Mouse (Mus musculus) gastrocnemius, postnatal 14 days (tissue): ENCODE results near the gene Pspn. TPM values are rescaled to one million over a fixed set of nuclear protein-coding genes. Genes with fewer than 3 reads are reported as not detected.

Source experiments
- DNase-seq: peaks from one replicate; pipeline ENCODE4 v3.0.0; 2021; ENCODE audit warnings: mixed read lengths
- intact Hi-C: fragments of 180-260 bp; cut with DNase I; formaldehyde crosslinking; loops from one replicate; pipeline ENCODE4 v1.15.1; 2025; ENCODE audit warnings: low total_unique reads
- long read RNA-seq, 2 experiments: library from polyadenylated mRNA; stranded (forward); transcript quantifications; one replicate each; pipeline ENCODE4 v2.0.0; 2021
- total RNA-seq, 2 experiments: library from RNA; stranded (reverse); gene quantifications; 2 replicates each; pipeline ENCODE4 v1.2.3; 2021

Pspn gene
- not detected for total RNA-seq
- long read RNA-seq, experiment 1: 0 reads
- long read RNA-seq, experiment 2: 0 reads

DNA sequence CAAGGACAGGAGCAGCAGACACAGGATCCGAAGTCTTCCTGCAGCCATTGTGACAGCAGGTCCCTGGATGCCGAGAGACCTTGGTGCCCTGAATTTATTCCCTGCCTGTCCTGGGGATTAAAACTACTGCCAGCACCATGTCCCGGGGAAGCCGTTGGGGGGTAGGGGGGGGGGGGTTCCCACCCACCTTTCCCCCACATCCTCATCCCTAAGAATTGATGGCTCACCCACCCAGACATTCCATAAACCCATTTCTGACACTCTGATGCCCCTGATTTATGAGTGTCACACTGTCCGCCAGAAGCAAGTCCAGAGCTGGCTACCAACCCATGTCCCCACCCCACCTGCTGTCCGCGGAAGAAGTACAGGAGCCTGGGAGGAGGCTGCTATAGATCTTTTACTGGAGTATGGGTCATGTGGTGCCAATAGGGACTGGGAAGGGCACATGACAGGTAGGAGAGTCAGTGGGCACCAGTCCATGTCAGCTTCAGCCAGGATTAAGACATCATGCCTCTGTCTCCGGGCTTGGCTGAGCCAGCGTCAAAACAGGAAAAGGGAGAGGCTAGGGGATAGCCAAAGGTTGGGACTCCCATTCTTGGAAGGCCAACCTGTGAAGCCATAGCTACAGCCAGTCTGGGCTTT, at the start of gene Pspn:
Gene Pspn, minus strand, starts transcription at position 51 of the 642 bp plus-strand sequence.
- intact Hi-C loops: loop anchor here (5.0 kb wide), 1 partner anchor 167 kb away; no protein-coding TSS in a partner anchor
- DNase-seq: no peak

DNA sequence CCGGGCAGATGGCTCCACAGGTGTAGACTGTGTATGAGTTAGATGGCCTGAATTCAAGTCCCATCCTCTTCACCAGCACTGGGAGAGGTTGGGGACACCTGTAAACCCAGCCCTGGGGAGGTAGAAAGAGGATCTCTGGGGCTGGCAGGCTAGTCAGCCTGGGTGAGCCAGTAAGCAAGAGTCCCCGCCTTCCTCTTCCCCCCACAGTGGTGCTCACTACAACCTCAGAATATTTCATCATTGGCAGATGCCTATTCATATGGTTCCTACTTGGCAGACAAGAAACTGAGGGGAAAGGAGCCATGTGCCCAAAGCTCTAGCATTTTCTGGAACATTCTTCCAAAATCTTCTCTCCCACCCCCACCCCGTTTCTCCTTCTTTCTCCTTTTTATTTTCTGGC, 49.0 kb upstream of the Pspn start:
- intact Hi-C loops: no loop called here

DNA sequence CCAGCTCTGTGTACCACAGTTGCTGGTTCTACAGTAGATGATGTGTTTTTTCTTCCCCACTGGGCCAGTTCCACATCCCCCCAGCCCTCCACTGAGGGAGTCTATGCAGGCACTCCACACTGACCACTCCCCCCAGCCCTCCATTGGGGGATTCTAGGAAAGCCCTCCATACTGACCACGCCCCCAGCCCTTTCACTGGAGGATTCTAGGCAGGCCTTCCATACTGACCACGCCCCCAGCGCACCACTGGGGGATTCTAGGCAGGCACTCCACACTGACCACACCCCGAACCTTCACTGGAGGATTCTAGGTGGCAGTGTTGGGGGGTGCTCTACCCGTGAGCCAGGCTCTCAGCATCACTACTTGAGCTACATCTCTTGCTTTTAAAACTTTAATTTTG, 47.6 kb upstream of the Pspn start:
- no peak for DNase-seq
- intact Hi-C loops: no loop called here

More for the DNA sequence above, 49.0 kb upstream of the Pspn start:
- DNase-seq: no peak

DNA sequence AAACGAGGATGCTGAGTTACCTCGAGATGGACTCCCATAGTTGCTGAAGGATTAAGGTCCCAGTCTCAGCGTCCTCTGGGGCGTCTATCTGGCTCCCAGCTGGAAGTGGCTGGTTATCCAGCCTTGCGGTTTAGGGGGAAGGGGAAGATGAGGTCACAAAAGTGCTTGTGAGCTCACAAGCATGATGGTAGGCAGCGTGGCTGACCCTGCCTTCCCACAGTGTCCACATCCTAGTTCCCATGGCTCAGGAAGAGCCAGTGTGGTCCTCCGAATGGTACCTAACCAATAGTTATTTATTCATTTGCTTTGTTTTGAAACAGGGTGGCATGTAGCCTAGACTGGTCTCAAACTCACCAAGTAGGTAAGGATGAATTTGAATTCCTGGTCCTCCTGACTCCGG, 41.7 kb upstream of the Pspn start, which contains the start of gene Slc25a41:
Gene Slc25a41, minus strand, starts transcription at position 101 of the 400 bp plus-strand sequence.
- no peak for DNase-seq
- intact Hi-C loops: no loop called here

DNA sequence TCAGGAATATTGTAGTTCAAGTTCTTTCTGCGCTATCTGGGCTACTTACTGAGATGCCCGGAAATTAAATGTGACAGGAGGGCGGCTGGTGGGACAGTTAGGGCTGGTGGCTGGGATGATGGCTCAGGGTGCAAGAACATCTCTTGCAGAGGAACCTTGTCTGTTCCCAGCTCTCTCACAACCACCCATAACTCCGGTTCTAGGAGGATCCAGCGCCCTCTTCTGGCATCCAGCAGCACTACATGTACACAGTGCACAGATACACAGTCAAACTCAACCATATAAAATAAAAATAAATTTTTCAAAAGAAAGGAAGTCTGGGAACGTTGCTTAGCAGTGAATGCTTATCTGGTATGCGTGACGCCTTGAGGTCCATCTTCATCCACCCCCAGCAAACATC, 39.2 kb upstream of the Pspn start:
- intact Hi-C loops: no loop called here
- no peak for DNase-seq

DNA sequence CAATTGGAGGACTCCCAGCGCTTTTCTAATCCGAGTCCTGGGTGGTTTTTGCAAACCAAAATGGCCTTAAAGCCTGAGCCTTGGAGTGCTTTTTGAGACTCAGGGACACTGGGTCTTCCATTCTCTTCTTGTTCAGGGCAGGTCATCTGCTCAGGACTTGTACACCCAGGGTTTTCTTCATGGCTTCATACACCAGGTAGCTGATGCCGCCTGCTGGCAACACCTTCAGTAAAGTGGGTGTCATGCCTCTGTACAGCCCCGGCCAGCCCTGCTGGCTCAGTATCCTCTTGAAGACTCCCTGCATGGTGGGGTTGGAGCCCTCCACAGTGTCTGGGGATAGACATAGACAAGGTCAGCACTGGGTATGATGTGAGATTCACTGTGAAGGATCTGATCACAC, 33.0 kb upstream of the Pspn start:
- DNase-seq: no peak
- intact Hi-C loops: no loop called here

GRCm38 (mm10) chr17:57031661-57032420, 32.0 kb upstream of the Pspn start:
- intact Hi-C loops: no loop called here
- peak; percentile 99 for DNase-seq

- intact Hi-C loops: no loop called here
- peak; percentile 47 for DNase-seq
These were observed 31.3 kb upstream of the Pspn start, which contains the start of gene Khsrp for GRCm38 (mm10) chr17:57030931-57031660. TSS of gene Khsrp (minus strand) at chr17:57031522.

GRCm38 (mm10) chr17:57029691-57030090, 29.9 kb upstream of the Pspn start:
- intact Hi-C loops: no loop called here
- DNase-seq: no peak

DNA sequence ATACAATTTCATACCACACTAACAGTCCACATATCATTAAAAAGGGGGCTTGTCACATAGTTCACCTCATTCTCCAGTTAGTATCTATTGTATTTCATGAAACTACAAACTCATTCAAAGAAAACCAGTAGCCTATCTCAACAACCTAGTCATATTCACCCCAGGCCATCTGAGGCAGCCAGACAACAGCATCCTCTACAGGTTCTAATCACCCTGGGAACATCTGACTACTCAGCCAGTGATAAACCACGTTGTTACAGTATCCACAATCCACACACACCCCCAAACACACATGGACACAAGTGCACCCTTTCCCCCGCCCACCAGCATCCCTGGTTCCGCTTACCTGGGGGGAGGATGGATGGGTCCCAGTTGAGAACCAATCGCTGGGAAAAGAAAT, 27.7 kb upstream of the Pspn start:
- intact Hi-C loops: no loop called here
- DNase-seq: no peak

GRCm38 (mm10) chr17:57020960-57021359, 21.1 kb upstream of the Pspn start:
- no peak for DNase-seq

GRCm38 (mm10) chr17:57019693-57020092, 19.9 kb upstream of the Pspn start:
- intact Hi-C loops: no loop called here
- no peak for DNase-seq

More at GRCm38 (mm10) chr17:57020960-57021359, 21.1 kb upstream of the Pspn start:
- intact Hi-C loops: no loop called here

GRCm38 (mm10) chr17:57012245-57012795, 12.5 kb upstream of the Pspn start:
- intact Hi-C loops: no loop called here
- DNase-seq: no peak

GRCm38 (mm10) chr17:57011236-57012141, 11.7 kb upstream of the Pspn start, which contains the start of the genes Gtf2f1 and Gm17949:
TSS of gene Gtf2f1 (minus strand) at chr17:57011288.
TSS of gene Gm17949 (plus strand) at chr17:57011469.
- intact Hi-C loops: no loop called here
- DNase-seq: peak; percentile 93

DNA sequence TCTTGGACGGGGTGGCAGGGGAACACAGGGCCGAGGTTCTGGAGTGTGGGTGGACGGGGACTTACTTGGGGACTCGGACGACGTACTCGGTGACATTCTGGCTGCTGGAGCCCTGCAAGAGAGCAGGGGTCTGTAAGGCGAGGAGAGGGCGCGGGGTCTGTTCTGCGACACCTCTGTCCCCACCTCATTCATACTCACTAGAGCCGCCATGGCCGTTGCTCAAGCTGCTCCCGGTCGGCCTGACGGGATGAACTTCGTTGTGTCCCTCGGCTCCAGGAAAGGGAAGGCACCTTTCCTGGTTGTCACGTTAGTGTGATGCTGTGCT, 11.1 kb upstream of the Pspn start:
- intact Hi-C loops: no loop called here
- DNase-seq: peak; percentile 37

- intact Hi-C loops: no loop called here
- DNase-seq: no peak
These were observed 7.5 kb upstream of the Pspn start for GRCm38 (mm10) chr17:57007137-57007905.

- DNase-seq: no peak
- intact Hi-C loops: no loop called here
These were observed 4.2 kb upstream of the Pspn start for GRCm38 (mm10) chr17:57003994-57004393.

DNA sequence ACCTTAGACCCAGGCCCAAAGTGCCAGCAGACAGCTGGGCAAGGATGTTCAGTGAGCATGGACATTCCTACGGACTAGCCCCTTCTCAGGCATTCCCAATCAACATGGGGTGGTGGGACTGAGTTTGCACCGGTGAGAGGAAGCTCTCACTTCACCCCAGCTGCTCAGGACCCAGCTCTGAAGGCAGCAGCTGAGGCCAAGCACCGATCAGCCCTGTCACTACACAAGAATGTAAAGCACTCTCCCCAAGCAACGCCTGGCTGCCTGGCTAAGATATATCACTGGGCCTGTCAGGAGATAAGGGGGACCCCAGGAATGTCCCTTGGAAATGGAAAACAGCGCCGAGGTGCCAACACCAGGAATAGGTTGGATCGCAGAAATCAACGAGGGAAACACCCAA, 1.4 kb upstream of the Pspn start:
- no peak for DNase-seq
- intact Hi-C loops: no loop called here
